17 mouse cellular contexts compared by ENCODE assay signal in the genomic region with DNA sequence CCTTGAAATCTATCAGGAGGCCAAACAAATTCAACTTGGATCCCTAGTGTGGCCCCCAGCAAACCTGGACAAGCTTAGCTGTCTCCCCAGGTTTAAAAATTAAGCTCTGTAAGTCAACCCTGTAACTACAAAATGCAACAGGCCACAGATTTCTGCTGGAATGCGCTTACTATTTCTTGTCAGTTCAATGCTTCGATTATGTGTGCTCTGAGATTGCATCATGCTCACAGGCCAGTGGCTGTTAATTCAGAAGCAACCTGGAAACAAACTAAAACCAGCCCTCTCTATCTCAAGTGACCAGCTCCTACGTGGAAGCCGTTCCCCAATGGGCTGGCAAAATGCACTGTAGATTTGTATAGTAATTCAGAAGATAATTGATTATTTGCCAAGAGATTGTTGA.
"Had no signal": no experiment of that assay in that cellular context is flagged by ENCODE, and none has a peak within 500 bp of the region (broad histone marks: within the 10 kb centered on the region; RNA-seq: fewer than 3 reads in every experiment).

No protein-coding gene starts in this region.

- ATAC-seq: intestine, postnatal 0 days; liver, embryonic 12.5 days; midbrain, embryonic 15.5 days had no signal

- H3K36me3 ChIP-seq: limb, embryonic 13.5 days; liver, embryonic 12.5 days; liver, embryonic 15.5 days; midbrain, embryonic 10.5 days; midbrain, embryonic 15.5 days; stomach, embryonic 15.5 days had no signal

- H3K4me3 ChIP-seq: limb, embryonic 10.5 days; limb, embryonic 13.5 days; liver, embryonic 12.5 days; liver, embryonic 15.5 days; megakaryocyte, embryonic 14.5 days; midbrain, embryonic 10.5 days; midbrain, embryonic 15.5 days; stomach, embryonic 15.5 days had no signal

- H3K4me2 ChIP-seq: limb, embryonic 13.5 days; liver, embryonic 12.5 days; liver, embryonic 15.5 days; midbrain, embryonic 15.5 days; stomach, embryonic 15.5 days had no signal

- DNase-seq: kidney, adult 8-10 months; kidney, postnatal 14 days; kidney, postnatal 4 days; lung, adult 2 months; right cerebral cortex, postnatal 25 days; spleen, adult 18-20 months; thymus, adult 18-20 months; thymus, postnatal 4 days had no signal

- H3K27ac ChIP-seq: limb, embryonic 10.5 days; limb, embryonic 13.5 days; liver, embryonic 12.5 days; liver, embryonic 15.5 days; midbrain, embryonic 10.5 days; midbrain, embryonic 15.5 days; stomach, embryonic 15.5 days had no signal

- H3K4me1 ChIP-seq: limb, embryonic 10.5 days; liver, embryonic 12.5 days; liver, embryonic 15.5 days; megakaryocyte, embryonic 14.5 days; stomach, embryonic 15.5 days had no signal

- H3K9ac ChIP-seq: limb, embryonic 13.5 days; liver, embryonic 12.5 days; liver, embryonic 15.5 days; midbrain, embryonic 15.5 days; stomach, embryonic 15.5 days had no signal

- H3K27me3 ChIP-seq: limb, embryonic 13.5 days; liver, embryonic 12.5 days; liver, embryonic 15.5 days; megakaryocyte, embryonic 14.5 days; midbrain, embryonic 15.5 days; stomach, embryonic 15.5 days had no signal

- H3K9me3 ChIP-seq: limb, embryonic 10.5 days; limb, embryonic 13.5 days; liver, embryonic 12.5 days; liver, embryonic 15.5 days; midbrain, embryonic 10.5 days; midbrain, embryonic 15.5 days; stomach, embryonic 15.5 days had no signal
